Mouse (Mus musculus): ENCODE measurements around the gene Rab13. TPM values are rescaled to one million over a fixed set of nuclear protein-coding genes. Genes with fewer than 3 reads are reported as not detected.

Gene Rab13
- polyA plus RNA-seq, 1 experiment from 2014 or later, result 30.6 TPM

DNA sequence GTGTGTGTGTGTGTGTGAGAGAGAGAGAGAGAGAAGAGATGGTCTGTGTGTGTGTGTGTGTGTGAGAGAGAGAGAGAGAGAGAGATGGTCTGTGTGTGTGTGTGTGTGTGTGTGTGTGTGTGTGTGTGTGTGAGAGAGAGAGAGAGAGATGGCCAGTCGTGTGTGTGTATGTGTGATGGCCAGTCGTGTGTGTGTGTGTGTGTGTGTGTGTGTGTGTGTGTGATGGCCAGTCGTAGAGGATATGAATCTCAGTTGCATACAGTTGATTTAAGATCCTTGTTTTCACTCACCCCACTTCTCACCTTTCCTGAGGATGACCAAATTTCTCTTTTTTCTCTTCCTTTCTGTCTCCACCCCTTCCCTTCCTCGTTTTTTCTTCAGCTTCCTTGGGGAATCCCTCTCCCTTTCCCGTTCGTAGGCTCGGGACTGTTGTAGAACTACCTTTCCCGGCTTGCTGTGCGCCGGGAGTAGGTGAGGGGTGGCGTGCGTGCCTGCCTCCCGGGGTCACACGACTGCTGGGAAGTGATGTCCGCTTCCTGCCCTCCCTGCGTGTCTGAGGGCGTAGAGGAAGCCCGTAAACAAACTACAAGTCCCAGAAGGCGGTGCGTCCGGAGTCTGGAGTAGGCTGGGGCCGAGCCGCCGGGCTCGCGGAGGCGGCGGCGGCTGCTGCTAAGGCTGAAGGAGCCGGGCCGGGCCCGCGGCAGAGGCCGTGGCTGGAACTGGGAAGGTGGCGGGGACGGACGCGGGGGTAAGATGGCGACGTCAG, 40.3 kb downstream of the Rab13 start, which contains the start of gene Crtc2:
Gene Crtc2, plus strand, starts transcription at position 511 of the 766 bp plus-strand sequence.
- H3K9me3 ChIP-seq (ENCODE audit: low read length), result no peaks in the 10 kb centered on the region
- H3K9ac ChIP-seq (replicated peaks; ENCODE audit: low read depth), result peak within 1 kb of the TSS; percentile 91
- peak; percentile 99 for DNase-seq (ENCODE audit: low spot score)
- H3K4me2 ChIP-seq (replicated peaks; ENCODE audit: low read depth, low read length), result peak within 1 kb of the TSS; percentile 72
- H3K4me3 ChIP-seq (ENCODE audit: low read depth, low read length), result peak within 1 kb of the TSS; percentile 81
- ATAC-seq, result peak; percentile 99
- H3K27me3 ChIP-seq (replicated peaks; ENCODE audit: insufficient read depth, low read length), result no peaks in the 10 kb centered on the region
- TF ChIP-seq CTCF (IDR thresholded peaks at IDR 0.05), result no peak
- peaks cover 11% of the 10 kb centered on the region; the same call in 1 of the 2 replicates for H3K4me1 ChIP-seq (ENCODE audit: insufficient read depth, low read depth, low read length)
- peak within 1 kb of the TSS; percentile 90 for H3K27ac ChIP-seq (ENCODE audit: low read length)
- WGBS, result under 1% methylated on average over 38 of the region's 40 CpGs
- peaks cover 4% of the 10 kb centered on the region; the same call in 1 of the 2 replicates for H3K36me3 ChIP-seq (ENCODE audit: insufficient read depth, low read length)

- Histone ChIP-seq H3K27ac (ENCODE audit: low read length) (peak overlapping the region; percentile 90), H3K36me3 (ENCODE audit: insufficient read depth, low read length) (peaks cover 11% of the 10 kb centered on the region), H3K9ac (replicated peaks; ENCODE audit: low read depth) (peak overlapping the region; percentile 91), H3K4me2 (replicated peaks; ENCODE audit: low read depth, low read length) (peak overlapping the region; percentile 72), H3K4me3 (ENCODE audit: low read depth, low read length) (peak overlapping the region; percentile 81), H3K9me3 (ENCODE audit: low read length) (no peaks in the 10 kb centered on the region), H3K4me1 (ENCODE audit: insufficient read depth, low read depth, low read length) (peaks cover 8% of the 10 kb centered on the region; the same call in 1 of the 2 replicates), H3K27me3 (replicated peaks; ENCODE audit: insufficient read depth, low read length) (no peaks in the 10 kb centered on the region)
- TF ChIP-seq CTCF (IDR thresholded peaks at IDR 0.05) (no peak; the same call in 1 of the 2 replicates), EP300 (IDR thresholded peaks at IDR 0.05) (no peak)
- 2% methylated on average over 40 of the region's 41 CpGs for WGBS
- DNase-seq (ENCODE audit: low spot score) (peak; percentile 55), ATAC-seq (peak; percentile 75)
Observed at GRCm38 (mm10) chr3:90254419-90255193, 41.1 kb downstream of the Rab13 start.

GRCm38 (mm10) chr3:90255194-90255565, 41.7 kb downstream of the Rab13 start:
- H3K9me3 ChIP-seq (ENCODE audit: low read length), result no peaks in the 10 kb centered on the region
- DNase-seq (ENCODE audit: low spot score), result no peak
- peaks cover 8% of the 10 kb centered on the region; the same call in 1 of the 2 replicates for H3K4me1 ChIP-seq (ENCODE audit: insufficient read depth, low read depth, low read length)
- WGBS, result 4% methylated on average over 2 of the region's 2 CpGs
- peaks cover 14% of the 10 kb centered on the region for H3K36me3 ChIP-seq (ENCODE audit: insufficient read depth, low read length)
- H3K4me2 ChIP-seq (replicated peaks; ENCODE audit: low read depth, low read length), result peak overlapping the region; percentile 72
- peak overlapping the region; percentile 91 for H3K9ac ChIP-seq (replicated peaks; ENCODE audit: low read depth)
- no peak for TF ChIP-seq CTCF (IDR thresholded peaks at IDR 0.05)
- no peak for TF ChIP-seq EP300 (IDR thresholded peaks at IDR 0.05)
- H3K27ac ChIP-seq (ENCODE audit: low read length), result 0 out of 2 replicates have a peak overlapping the region, but pooled peaks have one; percentile 90
- peak overlapping the region; percentile 81 for H3K4me3 ChIP-seq (ENCODE audit: low read depth, low read length)
- no peaks in the 10 kb centered on the region for H3K27me3 ChIP-seq (replicated peaks; ENCODE audit: insufficient read depth, low read length)
- ATAC-seq, result no peak

- Histone ChIP-seq H3K27me3 (replicated peaks; ENCODE audit: insufficient read depth, low read length) (no peaks in the 10 kb centered on the region), H3K4me1 (ENCODE audit: insufficient read depth, low read depth, low read length) (peaks cover 8% of the 10 kb centered on the region; the same call in 1 of the 2 replicates), H3K9ac (replicated peaks; ENCODE audit: low read depth) (no peak overlapping the region), H3K9me3 (ENCODE audit: low read length) (no peaks in the 10 kb centered on the region), H3K4me3 (ENCODE audit: low read depth, low read length) (no peak overlapping the region), H3K4me2 (replicated peaks; ENCODE audit: low read depth, low read length) (no peak overlapping the region), H3K27ac (ENCODE audit: low read length) (no peak overlapping the region), H3K36me3 (ENCODE audit: insufficient read depth, low read length) (peaks cover 14% of the 10 kb centered on the region)
- 89% methylated on average over 14 of the region's 14 CpGs for WGBS
- TF ChIP-seq CTCF (IDR thresholded peaks at IDR 0.05), result no peak
- no peak for TF ChIP-seq EP300 (IDR thresholded peaks at IDR 0.05)
- DNase-seq (ENCODE audit: low spot score), result no peak
- ATAC-seq, result no peak
Observed at GRCm38 (mm10) chr3:90255784-90256353, 42.4 kb downstream of the Rab13 start.

DNA sequence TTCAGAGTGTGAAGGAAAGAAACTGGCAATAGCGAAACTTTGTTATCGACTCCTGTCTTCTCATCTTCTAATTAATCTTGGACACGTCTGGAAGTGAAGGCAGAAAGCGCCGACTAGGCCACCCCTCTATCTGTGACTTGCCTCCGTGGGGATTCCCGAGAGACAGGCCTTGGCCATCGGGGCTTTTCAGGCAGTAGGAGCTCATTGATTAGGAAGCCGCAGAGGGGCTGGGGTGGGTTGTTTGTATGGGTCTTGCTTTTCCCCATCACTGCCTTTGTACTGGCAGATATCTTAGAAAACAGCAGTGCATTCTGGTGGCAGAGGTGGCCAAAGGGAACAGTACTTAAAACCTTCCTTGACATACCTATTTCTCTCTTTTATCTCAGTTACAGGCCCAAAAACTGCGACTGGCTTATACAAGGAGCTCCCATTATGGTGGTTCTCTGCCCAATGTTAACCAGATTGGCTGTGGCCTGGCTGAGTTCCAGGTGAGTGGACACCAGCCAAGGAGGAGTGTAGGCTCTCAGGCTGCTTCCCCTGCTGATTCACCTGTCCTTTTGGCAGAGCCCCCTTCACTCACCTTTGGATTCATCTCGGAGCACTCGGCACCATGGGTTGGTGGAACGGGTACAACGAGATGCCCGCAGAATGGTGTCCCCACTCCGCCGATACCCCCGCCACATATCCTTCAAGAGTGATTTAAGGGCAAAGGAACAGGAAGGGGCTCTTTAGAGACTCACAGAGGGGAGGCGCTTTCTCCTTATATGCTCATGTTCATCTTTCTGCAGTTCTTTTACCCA, 43.4 kb downstream of the Rab13 start:
- Histone ChIP-seq H3K4me2 (replicated peaks; ENCODE audit: low read depth, low read length) (no peak overlapping the region), H3K36me3 (ENCODE audit: insufficient read depth, low read length) (peaks cover 19% of the 10 kb centered on the region), H3K9ac (replicated peaks; ENCODE audit: low read depth) (no peak overlapping the region), H3K9me3 (ENCODE audit: low read length) (no peaks in the 10 kb centered on the region), H3K27ac (ENCODE audit: low read length) (no peak overlapping the region), H3K27me3 (replicated peaks; ENCODE audit: insufficient read depth, low read length) (no peaks in the 10 kb centered on the region), H3K4me1 (ENCODE audit: insufficient read depth, low read depth, low read length) (peaks cover 8% of the 10 kb centered on the region; the same call in 1 of the 2 replicates), H3K4me3 (ENCODE audit: low read depth, low read length) (no peak overlapping the region)
- ATAC-seq, result no peak
- 84% methylated on average over 19 of the region's 19 CpGs for whole genome bisulfite sequencing
- DNase-seq (ENCODE audit: low spot score), result no peak
- TF ChIP-seq EP300 (IDR thresholded peaks at IDR 0.05), result no peak
- TF ChIP-seq CTCF (IDR thresholded peaks at IDR 0.05), result no peak
